Mouse (Mus musculus) thymus, adult 2 months (tissue): ENCODE data around the gene Phlpp1. TPM values are rescaled to one million over a fixed set of nuclear protein-coding genes. Genes with fewer than 3 reads are reported as not detected.

Experiments used
- DNase-seq: peaks from one replicate; pipeline ENCODE4 v3.0.0; 2021
- H3K27ac ChIP-seq: fragments of 200-500 bp; 2 replicates; pipeline ENCODE4 v1.5.1; 2012; ENCODE audit warnings: low read length, control low read depth; ENCODE audit not compliant: control insufficient read depth, insufficient read depth
- H3K27me3 ChIP-seq: fragments of 200-500 bp; 2 replicates; pipeline ENCODE4 v1.6.1; 2012; ENCODE audit warnings: mild to moderate bottlenecking, low read length, moderate library complexity, mixed read lengths; ENCODE audit not compliant: control insufficient read depth, insufficient read depth
- H3K36me3 ChIP-seq: fragments of 200-500 bp; 2 replicates; pipeline ENCODE4 v1.6.1; 2012; ENCODE audit warnings: mild to moderate bottlenecking, low read length, moderate library complexity; ENCODE audit not compliant: control insufficient read depth, insufficient read depth
- H3K4me1 ChIP-seq: fragments of 200-500 bp; replicated peaks from 2 replicates; pipeline ENCODE4 v1.6.1; 2012; ENCODE audit warnings: low read length; ENCODE audit not compliant: control insufficient read depth, insufficient read depth
- H3K4me3 ChIP-seq: fragments of 200-500 bp; 2 replicates; pipeline ENCODE4 v1.5.1; 2012; ENCODE audit warnings: mild to moderate bottlenecking, low read length, control low read depth, moderate library complexity; ENCODE audit not compliant: control insufficient read depth, insufficient read depth
- CTCF ChIP-seq: fragments of 200-500 bp; IDR thresholded peaks from 2 replicates; pipeline ENCODE4 v1.5.1; 2012; ENCODE audit warnings: mild to moderate bottlenecking, control low read depth, low read length, moderate library complexity, borderline replicate concordance; ENCODE audit not compliant: control insufficient read depth, poor library complexity, insufficient read depth; ENCODE audit errors: extremely low read depth
- POLR2A ChIP-seq: fragments of 200-500 bp; IDR thresholded peaks from 2 replicates; pipeline ENCODE4 v1.6.1; 2012; ENCODE audit warnings: mild to moderate bottlenecking, low read length, control low read depth, moderate library complexity; ENCODE audit not compliant: control insufficient read depth, poor library complexity, insufficient read depth; ENCODE audit errors: extremely low read depth
- WGBS: fragments of 180-500 bp; shearing (Covaris S2); methylation state at CpG from one replicate; pipeline ENCODE4 v1.1.7; 2018; 5-methylcytosine and 5-hydroxymethylcytosine counted together
- polyA plus RNA-seq: library from polyadenylated mRNA; depleted of rRNA; stranded (reverse); fragments of >200 nt; gene quantifications from 2 replicates; pipeline ENCODE4 v1.2.3, GENCODE M21; 2012

The Phlpp1 gene
- polyA plus RNA-seq, 1 experiment, result 7.0 TPM

- no peak for DNase-seq
- no peaks in the 10 kb centered on the region for H3K27me3 ChIP-seq
- no peak overlapping the region for H3K4me3 ChIP-seq
- no peaks in the 10 kb centered on the region for H3K36me3 ChIP-seq
- WGBS, result 9% methylated on average over 1 of the region's 1 CpGs
- TF ChIP-seq CTCF (no peak), POLR2A (no peak)
- peaks cover 4% of the 10 kb centered on the region for H3K4me1 ChIP-seq
- no peak overlapping the region for H3K27ac ChIP-seq
Measured at GRCm38 (mm10) chr1:106320583-106320982, 149.0 kb downstream of the Phlpp1 start.

- TF ChIP-seq CTCF, result no peak
- TF ChIP-seq POLR2A, result no peak
- 26% methylated on average over 8 of the region's 8 CpGs for WGBS
- no peak for DNase-seq
- no peaks in the 10 kb centered on the region for H3K27me3 ChIP-seq
- H3K27ac ChIP-seq, result no peak overlapping the region
- H3K4me3 ChIP-seq, result no peak overlapping the region
- peaks cover 4% of the 10 kb centered on the region for H3K4me1 ChIP-seq
- H3K36me3 ChIP-seq, result no peaks in the 10 kb centered on the region
Measured at GRCm38 (mm10) chr1:106321432-106322126, 150.0 kb downstream of the Phlpp1 start.

- H3K27me3 ChIP-seq, result no peaks in the 10 kb centered on the region
- no peak for TF ChIP-seq CTCF
- no peak for TF ChIP-seq POLR2A
- no peak overlapping the region for H3K27ac ChIP-seq
- H3K4me3 ChIP-seq, result no peak overlapping the region
- DNase-seq, result no peak
- H3K36me3 ChIP-seq, result no peaks in the 10 kb centered on the region
- WGBS, result 93% methylated on average over 2 of the region's 2 CpGs
- no peaks in the 10 kb centered on the region for H3K4me1 ChIP-seq
Measured at GRCm38 (mm10) chr1:106326691-106327090, 155.1 kb downstream of the Phlpp1 start.

GRCm38 (mm10) chr1:106342100-106342499 is 170.5 kb downstream of the Phlpp1 start:
- no peak for DNase-seq
- Histone ChIP-seq H3K36me3 (no peaks in the 10 kb centered on the region), H3K4me1 (no peaks in the 10 kb centered on the region), H3K27ac (no peak overlapping the region), H3K4me3 (no peak overlapping the region), H3K27me3 (no peaks in the 10 kb centered on the region)
- 93% methylated on average over 3 of the region's 3 CpGs for WGBS
- TF ChIP-seq POLR2A, result no peak
- TF ChIP-seq CTCF, result no peak

- TF ChIP-seq POLR2A (no peak), CTCF (no peak)
- no peaks in the 10 kb centered on the region for H3K27me3 ChIP-seq
- no peak overlapping the region for H3K27ac ChIP-seq
- no peaks in the 10 kb centered on the region for H3K4me1 ChIP-seq
- WGBS, result 93% methylated on average over 2 of the region's 2 CpGs
- no peak for DNase-seq
- H3K36me3 ChIP-seq, result no peaks in the 10 kb centered on the region
- no peak overlapping the region for H3K4me3 ChIP-seq
Measured at GRCm38 (mm10) chr1:106345265-106345664, 173.7 kb downstream of the Phlpp1 start.

GRCm38 (mm10) chr1:106346776-106347175 is 175.2 kb downstream of the Phlpp1 start:
- TF ChIP-seq CTCF (no peak), POLR2A (no peak)
- Histone ChIP-seq H3K4me1 (no peaks in the 10 kb centered on the region), H3K27me3 (no peaks in the 10 kb centered on the region), H3K27ac (no peak overlapping the region), H3K36me3 (no peaks in the 10 kb centered on the region), H3K4me3 (no peak overlapping the region)
- no peak for DNase-seq
- 94% methylated on average over 3 of the region's 3 CpGs for WGBS
